Mouse (Mus musculus): ENCODE data around the gene Ttc21a. TPM values are rescaled to one million over a fixed set of nuclear protein-coding genes. Genes with fewer than 3 reads are reported as not detected.

The Ttc21a gene
- polyA plus RNA-seq, 1 experiment from 2014 or later = 0.38 TPM

- no peaks in the 10 kb centered on the region for H3K4me1 ChIP-seq
- ATAC-seq (ENCODE audit: low FRiP score, low read depth) = no peak
- H3K27me3 ChIP-seq (replicated peaks) = no peaks in the 10 kb centered on the region
- no peaks in the 10 kb centered on the region for H3K9me3 ChIP-seq
- no peak overlapping the region for H3K9ac ChIP-seq
- H3K27ac ChIP-seq = no peak overlapping the region
- 80% methylated on average over 13 of the region's 13 CpGs for WGBS
- peaks cover 86% of the 10 kb centered on the region for H3K36me3 ChIP-seq
- no peak overlapping the region for H3K4me3 ChIP-seq
- no peak overlapping the region for H3K4me2 ChIP-seq (replicated peaks)
Observed at GRCm38 (mm10) chr9:119913087-119913838, 24.1 kb upstream of the Ttc21a start.

- Histone ChIP-seq H3K4me3 (no peak overlapping the region), H3K27ac (no peak overlapping the region), H3K4me2 (replicated peaks) (no peak overlapping the region), H3K9me3 (no peaks in the 10 kb centered on the region), H3K4me1 (no peaks in the 10 kb centered on the region), H3K36me3 (peaks cover 74% of the 10 kb centered on the region), H3K27me3 (replicated peaks) (no peaks in the 10 kb centered on the region), H3K9ac (no peak overlapping the region)
- ATAC-seq (ENCODE audit: low FRiP score, low read depth) = no peak
- 90% methylated on average over 1 of the region's 1 CpGs for WGBS
Observed at GRCm38 (mm10) chr9:119919858-119920257, 17.5 kb upstream of the Ttc21a start.

GRCm38 (mm10) chr9:119923462-119923861 lies 13.9 kb upstream of the Ttc21a start:
- H3K9ac ChIP-seq = no peak overlapping the region
- no peak overlapping the region for H3K4me2 ChIP-seq (replicated peaks)
- peaks cover 80% of the 10 kb centered on the region for H3K36me3 ChIP-seq
- no peaks in the 10 kb centered on the region for H3K4me1 ChIP-seq
- no peak overlapping the region for H3K4me3 ChIP-seq
- 94% methylated on average over 4 of the region's 4 CpGs for WGBS
- H3K27ac ChIP-seq = no peak overlapping the region
- H3K27me3 ChIP-seq (replicated peaks) = no peaks in the 10 kb centered on the region
- H3K9me3 ChIP-seq = no peaks in the 10 kb centered on the region
- no peak for ATAC-seq (ENCODE audit: low FRiP score, low read depth)

- no peak overlapping the region for H3K9ac ChIP-seq
- ATAC-seq (ENCODE audit: low FRiP score, low read depth) = no peak
- H3K9me3 ChIP-seq = no peaks in the 10 kb centered on the region
- no peaks in the 10 kb centered on the region for H3K4me1 ChIP-seq
- H3K36me3 ChIP-seq = peaks cover 80% of the 10 kb centered on the region
- H3K27me3 ChIP-seq (replicated peaks) = no peaks in the 10 kb centered on the region
- no peak overlapping the region for H3K4me2 ChIP-seq (replicated peaks)
- WGBS = 95% methylated on average over 16 of the region's 16 CpGs
- no peak overlapping the region for H3K27ac ChIP-seq
- H3K4me3 ChIP-seq = no peak overlapping the region
Observed at GRCm38 (mm10) chr9:119925120-119925657, 12.2 kb upstream of the Ttc21a start.

- Histone ChIP-seq H3K9me3 (no peaks in the 10 kb centered on the region), H3K9ac (no peak overlapping the region), H3K4me1 (no peaks in the 10 kb centered on the region), H3K27ac (no peak overlapping the region), H3K36me3 (peaks cover 79% of the 10 kb centered on the region), H3K27me3 (replicated peaks) (no peaks in the 10 kb centered on the region), H3K4me3 (no peak overlapping the region), H3K4me2 (replicated peaks) (no peak overlapping the region)
- ATAC-seq (ENCODE audit: low FRiP score, low read depth) = no peak
- 87% methylated on average over 8 of the region's 8 CpGs for WGBS
Observed at GRCm38 (mm10) chr9:119925729-119926128, 11.7 kb upstream of the Ttc21a start.

- Histone ChIP-seq H3K27ac (no peak overlapping the region), H3K4me3 (no peak overlapping the region), H3K9ac (no peak overlapping the region), H3K36me3 (peaks cover 82% of the 10 kb centered on the region), H3K4me2 (replicated peaks) (no peak overlapping the region), H3K9me3 (no peaks in the 10 kb centered on the region), H3K27me3 (replicated peaks) (no peaks in the 10 kb centered on the region), H3K4me1 (no peaks in the 10 kb centered on the region)
- 92% methylated on average over 5 of the region's 5 CpGs for WGBS
- ATAC-seq (ENCODE audit: low FRiP score, low read depth) = no peak
Observed at GRCm38 (mm10) chr9:119926497-119926896, 10.9 kb upstream of the Ttc21a start.

- peaks cover 39% of the 10 kb centered on the region for H3K36me3 ChIP-seq
- peaks cover 10% of the 10 kb centered on the region for H3K4me1 ChIP-seq
- no peaks in the 10 kb centered on the region for H3K27me3 ChIP-seq (replicated peaks)
- no peaks in the 10 kb centered on the region for H3K9me3 ChIP-seq
- no peak overlapping the region for H3K9ac ChIP-seq
- 93% methylated on average over 12 of the region's 12 CpGs for WGBS
- no peak overlapping the region for H3K4me3 ChIP-seq
- H3K27ac ChIP-seq = no peak overlapping the region
- no peak overlapping the region for H3K4me2 ChIP-seq (replicated peaks)
- no peak for ATAC-seq (ENCODE audit: low FRiP score, low read depth)
Observed at GRCm38 (mm10) chr9:119932358-119932757, 5.0 kb upstream of the Ttc21a start.

GRCm38 (mm10) chr9:119933675-119934074 lies 3.7 kb upstream of the Ttc21a start:
- Histone ChIP-seq H3K4me2 (replicated peaks) (no peak overlapping the region), H3K27me3 (replicated peaks) (no peaks in the 10 kb centered on the region), H3K27ac (no peak overlapping the region), H3K36me3 (peaks cover 28% of the 10 kb centered on the region), H3K9ac (no peak overlapping the region), H3K4me1 (peaks cover 17% of the 10 kb centered on the region), H3K9me3 (no peaks in the 10 kb centered on the region), H3K4me3 (no peak overlapping the region)
- WGBS = 94% methylated on average over 6 of the region's 6 CpGs
- ATAC-seq (ENCODE audit: low FRiP score, low read depth) = no peak

- H3K36me3 ChIP-seq = no peaks in the 10 kb centered on the region
- 71% methylated on average over 4 of the region's 4 CpGs for WGBS
- H3K27me3 ChIP-seq (replicated peaks) = no peaks in the 10 kb centered on the region
- H3K9ac ChIP-seq = no peak overlapping the region
- H3K27ac ChIP-seq = no peak overlapping the region
- no peak overlapping the region for H3K4me2 ChIP-seq (replicated peaks)
- no peaks in the 10 kb centered on the region for H3K9me3 ChIP-seq
- ATAC-seq (ENCODE audit: low FRiP score, low read depth) = no peak
- peaks cover 17% of the 10 kb centered on the region for H3K4me1 ChIP-seq
- no peak overlapping the region for H3K4me3 ChIP-seq
Observed at GRCm38 (mm10) chr9:119938496-119938895, 1.1 kb downstream of the Ttc21a start.

GRCm38 (mm10) chr9:119939646-119940045 lies 2.2 kb downstream of the Ttc21a start:
- no peaks in the 10 kb centered on the region for H3K36me3 ChIP-seq
- H3K4me1 ChIP-seq = peaks cover 17% of the 10 kb centered on the region
- no peak overlapping the region for H3K4me2 ChIP-seq (replicated peaks)
- WGBS = 77% methylated on average over 10 of the region's 10 CpGs
- no peaks in the 10 kb centered on the region for H3K27me3 ChIP-seq (replicated peaks)
- H3K9me3 ChIP-seq = no peaks in the 10 kb centered on the region
- no peak for ATAC-seq (ENCODE audit: low FRiP score, low read depth)
- H3K4me3 ChIP-seq = no peak overlapping the region
- H3K27ac ChIP-seq = no peak overlapping the region
- no peak overlapping the region for H3K9ac ChIP-seq

- no peak overlapping the region for H3K4me3 ChIP-seq
- no peaks in the 10 kb centered on the region for H3K36me3 ChIP-seq
- H3K27ac ChIP-seq = no peak overlapping the region
- H3K9me3 ChIP-seq = no peaks in the 10 kb centered on the region
- no peak overlapping the region for H3K9ac ChIP-seq
- H3K4me1 ChIP-seq = peaks cover 15% of the 10 kb centered on the region
- ATAC-seq (ENCODE audit: low FRiP score, low read depth) = no peak
- WGBS = 81% methylated on average over 5 of the region's 5 CpGs
- no peaks in the 10 kb centered on the region for H3K27me3 ChIP-seq (replicated peaks)
- no peak overlapping the region for H3K4me2 ChIP-seq (replicated peaks)
Observed at GRCm38 (mm10) chr9:119941407-119941806, 4.0 kb downstream of the Ttc21a start.

- H3K27ac ChIP-seq = no peak overlapping the region
- no peaks in the 10 kb centered on the region for H3K9me3 ChIP-seq
- no peak for ATAC-seq (ENCODE audit: low FRiP score, low read depth)
- no peak overlapping the region for H3K9ac ChIP-seq
- H3K4me1 ChIP-seq = peaks cover 10% of the 10 kb centered on the region; the same call in 1 of the 2 replicates
- no peak overlapping the region for H3K4me2 ChIP-seq (replicated peaks)
- 88% methylated on average over 14 of the region's 14 CpGs for WGBS
- no peak overlapping the region for H3K4me3 ChIP-seq
- no peaks in the 10 kb centered on the region for H3K27me3 ChIP-seq (replicated peaks)
- no peaks in the 10 kb centered on the region for H3K36me3 ChIP-seq
Observed at GRCm38 (mm10) chr9:119941861-119942260, 4.5 kb downstream of the Ttc21a start.

GRCm38 (mm10) chr9:119943326-119943725 lies 5.9 kb downstream of the Ttc21a start:
- no peak for ATAC-seq (ENCODE audit: low FRiP score, low read depth)
- H3K27me3 ChIP-seq (replicated peaks) = no peaks in the 10 kb centered on the region
- H3K4me2 ChIP-seq (replicated peaks) = no peak overlapping the region
- WGBS = 70% methylated on average over 1 of the region's 1 CpGs
- H3K4me3 ChIP-seq = no peak overlapping the region
- no peak overlapping the region for H3K9ac ChIP-seq
- H3K27ac ChIP-seq = no peak overlapping the region
- H3K36me3 ChIP-seq = no peaks in the 10 kb centered on the region
- no peaks in the 10 kb centered on the region for H3K9me3 ChIP-seq
- H3K4me1 ChIP-seq = no peaks in the 10 kb centered on the region

All from neural tube, embryonic 12.5 days (tissue).